Mouse (Mus musculus) forebrain, embryonic 12.5 days (tissue): ENCODE measurements at regions not wholly inside any gene's neighbourhood (a gene's known extent, or its start where the extent isn't known, plus 50 kb on each side); places are given as distances from the start of the nearest gene placed in this dataset.
A peak's percentile ranks its signal among the peaks of the same experiment; 100 is the strongest.

Experiments used
- ATAC-seq: fragments of 200-750 bp; cut with Nextera tagmentation; 2 replicates; pipeline ENCODE4 v1.8.0; 2017; ENCODE audit warnings: moderate TSS enrichment; ENCODE audit not compliant: low FRiP score
- H3K27ac ChIP-seq: fragments of 300-500 bp; sonication (generic); 2 replicates; pipeline ENCODE4 v1.5.1; 2016; ENCODE audit warnings: mild to moderate bottlenecking
- H3K27me3 ChIP-seq: fragments of 300-500 bp; sonication (generic); 2 replicates; pipeline ENCODE4 v1.6.1; 2016; ENCODE audit warnings: mild to moderate bottlenecking
- H3K36me3 ChIP-seq: fragments of 300-500 bp; sonication (generic); replicated peaks from 2 replicates; pipeline ENCODE4 v1.6.1; 2016; ENCODE audit warnings: mild to moderate bottlenecking
- H3K4me1 ChIP-seq: fragments of 300-500 bp; sonication (generic); 2 replicates; pipeline ENCODE4 v1.6.1; 2016
- H3K4me2 ChIP-seq: fragments of 300-500 bp; sonication (generic); 2 replicates; pipeline ENCODE4 v1.6.1; 2016; ENCODE audit warnings: mild to moderate bottlenecking, moderate library complexity
- H3K4me3 ChIP-seq: fragments of 300-500 bp; sonication (generic); replicated peaks from 2 replicates; pipeline ENCODE4 v1.5.1; 2016; ENCODE audit warnings: mild to moderate bottlenecking
- H3K9ac ChIP-seq: fragments of 300-500 bp; sonication (generic); 2 replicates; pipeline ENCODE4 v1.6.1; 2016; ENCODE audit warnings: mild to moderate bottlenecking
- H3K9me3 ChIP-seq: fragments of 300-500 bp; sonication (generic); 2 replicates; pipeline ENCODE4 v1.6.1; 2016
- WGBS: fragments of 180-500 bp; shearing (Covaris S2); methylation state at CpG from one replicate; pipeline ENCODE4 v1.1.7; 2016; 5-methylcytosine and 5-hydroxymethylcytosine counted together

GRCm38 (mm10) chr7:71873817-71874216 is 432.6 kb downstream of the Mctp2 start:
- WGBS: 83% methylated on average over 5 of the region's 5 CpGs
- no peaks in the 10 kb centered on the region for H3K9me3 ChIP-seq
- no peaks in the 10 kb centered on the region for H3K36me3 ChIP-seq
- no peak overlapping the region for H3K27ac ChIP-seq
- H3K4me1 ChIP-seq: no peaks in the 10 kb centered on the region
- no peak overlapping the region for H3K4me3 ChIP-seq
- H3K9ac ChIP-seq: no peak overlapping the region
- H3K27me3 ChIP-seq: no peaks in the 10 kb centered on the region
- ATAC-seq: no peak
- H3K4me2 ChIP-seq: no peak overlapping the region

GRCm38 (mm10) chr7:71872912-71873311 is 433.5 kb downstream of the Mctp2 start:
- Histone ChIP-seq H3K27ac (no peak overlapping the region), H3K27me3 (no peaks in the 10 kb centered on the region), H3K4me1 (no peaks in the 10 kb centered on the region), H3K4me3 (no peak overlapping the region), H3K4me2 (no peak overlapping the region), H3K9ac (no peak overlapping the region), H3K9me3 (no peaks in the 10 kb centered on the region), H3K36me3 (no peaks in the 10 kb centered on the region)
- 74% methylated on average over 6 of the region's 6 CpGs for WGBS
- no peak for ATAC-seq

GRCm38 (mm10) chr7:71867090-71867489 is 439.3 kb downstream of the Mctp2 start:
- H3K9ac ChIP-seq: no peak overlapping the region
- no peak overlapping the region for H3K4me2 ChIP-seq
- H3K27ac ChIP-seq: no peak overlapping the region
- H3K27me3 ChIP-seq: 0 out of 2 replicates have a peak, but pooled peaks cover 2% of the 10 kb centered on the region
- no peaks in the 10 kb centered on the region for H3K36me3 ChIP-seq
- 9% methylated on average over 3 of the region's 3 CpGs for WGBS
- no peaks in the 10 kb centered on the region for H3K9me3 ChIP-seq
- no peak overlapping the region for H3K4me3 ChIP-seq
- peak; percentile 41; the same call in 1 of the 2 replicates for ATAC-seq
- peaks cover 12% of the 10 kb centered on the region for H3K4me1 ChIP-seq

- Histone ChIP-seq H3K9ac (no peak overlapping the region), H3K4me3 (no peak overlapping the region), H3K27me3 (0 out of 2 replicates have a peak, but pooled peaks cover 2% of the 10 kb centered on the region), H3K9me3 (no peaks in the 10 kb centered on the region), H3K4me1 (peaks cover 12% of the 10 kb centered on the region), H3K27ac (peak overlapping the region; percentile 59), H3K36me3 (no peaks in the 10 kb centered on the region), H3K4me2 (peak overlapping the region; percentile 41)
- WGBS: 9% methylated on average over 15 of the region's 15 CpGs
- ATAC-seq: peak; percentile 52
Observed at GRCm38 (mm10) chr7:71865371-71866166, 440.8 kb downstream of the Mctp2 start.

- Histone ChIP-seq H3K9me3 (no peaks in the 10 kb centered on the region), H3K4me3 (no peak overlapping the region), H3K4me1 (no peaks in the 10 kb centered on the region), H3K27me3 (no peaks in the 10 kb centered on the region; the same call in 1 of the 2 replicates), H3K36me3 (no peaks in the 10 kb centered on the region), H3K27ac (no peak overlapping the region), H3K4me2 (no peak overlapping the region), H3K9ac (no peak overlapping the region)
- WGBS: 91% methylated on average over 3 of the region's 3 CpGs
- no peak for ATAC-seq
Observed at GRCm38 (mm10) chr7:71852864-71853263, 453.5 kb downstream of the Mctp2 start.

- H3K36me3 ChIP-seq: no peaks in the 10 kb centered on the region
- no peak overlapping the region for H3K4me3 ChIP-seq
- no peaks in the 10 kb centered on the region; the same call in 1 of the 2 replicates for H3K27me3 ChIP-seq
- H3K9ac ChIP-seq: no peak overlapping the region
- no peak for ATAC-seq
- H3K4me2 ChIP-seq: no peak overlapping the region
- 81% methylated on average over 6 of the region's 6 CpGs for WGBS
- no peak overlapping the region for H3K27ac ChIP-seq
- H3K9me3 ChIP-seq: no peaks in the 10 kb centered on the region
- H3K4me1 ChIP-seq: no peaks in the 10 kb centered on the region
Observed at GRCm38 (mm10) chr7:71849174-71849573, 457.2 kb downstream of the Mctp2 start.

DNA sequence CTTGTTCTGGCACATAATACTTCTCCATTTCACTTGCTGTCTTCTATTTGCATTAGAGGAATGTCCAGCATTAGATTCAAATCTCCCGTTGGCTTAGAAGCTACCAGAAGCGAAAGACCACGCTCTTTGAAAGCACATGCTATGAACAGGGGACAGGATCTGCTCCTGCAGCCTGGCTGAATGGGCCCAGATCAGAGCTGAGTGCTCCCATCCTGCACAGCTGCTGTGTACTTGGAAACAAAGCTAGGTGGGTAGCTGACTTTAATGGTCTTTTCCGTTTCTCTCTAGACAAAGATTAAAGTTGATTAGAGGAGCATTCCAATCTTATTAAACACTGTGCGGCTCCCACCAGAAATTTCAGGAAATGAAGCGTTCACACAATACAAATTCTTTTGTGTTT is 468.6 kb downstream of the Mctp2 start:
- WGBS: 70% methylated on average over 6 of the region's 6 CpGs
- Histone ChIP-seq H3K27ac (no peak overlapping the region), H3K36me3 (no peaks in the 10 kb centered on the region), H3K4me2 (no peak overlapping the region), H3K9me3 (no peaks in the 10 kb centered on the region), H3K4me1 (no peaks in the 10 kb centered on the region), H3K4me3 (no peak overlapping the region), H3K9ac (no peak overlapping the region), H3K27me3 (no peaks in the 10 kb centered on the region)
- no peak for ATAC-seq

DNA sequence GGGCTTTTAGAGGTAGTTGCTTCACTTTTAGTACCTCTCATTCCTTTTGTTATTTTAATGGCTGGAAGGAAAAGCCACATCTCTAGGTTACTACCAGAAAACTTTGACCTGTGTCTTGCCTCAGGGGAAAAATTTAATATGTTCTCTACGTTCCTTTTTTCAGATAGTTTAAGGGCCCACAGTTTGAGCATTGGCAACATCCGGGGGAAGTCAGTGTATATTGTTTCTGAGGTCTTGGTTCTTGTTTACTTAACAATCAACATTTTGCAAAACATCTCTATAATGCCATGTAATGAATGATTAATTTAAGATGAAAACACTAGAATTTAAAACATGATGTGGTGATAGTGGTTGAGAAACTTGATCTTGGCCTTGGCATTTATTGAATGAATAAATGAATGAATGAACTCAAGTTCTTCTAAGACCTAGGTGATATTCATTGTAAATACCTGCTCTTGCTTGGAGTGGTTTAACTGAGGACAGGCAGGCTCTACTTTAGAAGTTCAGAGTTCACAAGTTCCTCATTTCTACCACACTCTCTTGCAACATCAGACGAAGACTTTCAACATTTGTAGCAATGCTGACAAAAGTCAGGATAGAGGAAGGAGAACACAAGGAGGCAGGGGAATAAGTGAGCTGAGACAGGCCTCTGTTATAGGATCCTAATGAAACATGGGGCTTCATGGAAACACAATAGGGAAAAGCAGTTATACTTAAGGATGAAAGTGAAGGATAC is 474.4 kb downstream of the Mctp2 start:
- ATAC-seq: no peak
- Histone ChIP-seq H3K9ac (no peak overlapping the region), H3K4me2 (no peak overlapping the region), H3K27ac (no peak overlapping the region), H3K9me3 (no peaks in the 10 kb centered on the region), H3K4me3 (no peak overlapping the region), H3K4me1 (no peaks in the 10 kb centered on the region), H3K36me3 (no peaks in the 10 kb centered on the region), H3K27me3 (no peaks in the 10 kb centered on the region)
- WGBS: 90% methylated on average over 3 of the region's 3 CpGs

DNA sequence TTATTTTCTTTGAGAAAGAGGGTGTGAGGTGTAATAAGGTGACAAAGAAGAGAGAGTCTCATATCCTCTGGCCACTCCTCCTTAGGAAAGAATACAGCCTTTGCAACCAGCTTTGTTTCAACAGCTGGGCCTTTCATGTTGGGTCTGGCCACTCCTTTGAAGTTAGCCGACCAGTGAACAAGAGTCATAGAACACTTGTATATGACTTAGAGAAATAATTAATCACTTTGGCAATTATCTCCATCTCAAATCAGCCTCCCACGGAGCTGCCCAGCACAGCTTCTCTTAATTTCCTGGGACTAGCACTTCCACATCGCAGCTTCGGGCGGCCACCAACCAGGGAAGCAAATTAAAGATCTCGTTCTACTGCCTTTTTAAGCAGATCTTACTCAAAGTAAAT is 476.8 kb downstream of the Mctp2 start:
- WGBS: 48% methylated on average over 6 of the region's 6 CpGs
- ATAC-seq: no peak
- H3K4me3 ChIP-seq: no peak overlapping the region

DNA sequence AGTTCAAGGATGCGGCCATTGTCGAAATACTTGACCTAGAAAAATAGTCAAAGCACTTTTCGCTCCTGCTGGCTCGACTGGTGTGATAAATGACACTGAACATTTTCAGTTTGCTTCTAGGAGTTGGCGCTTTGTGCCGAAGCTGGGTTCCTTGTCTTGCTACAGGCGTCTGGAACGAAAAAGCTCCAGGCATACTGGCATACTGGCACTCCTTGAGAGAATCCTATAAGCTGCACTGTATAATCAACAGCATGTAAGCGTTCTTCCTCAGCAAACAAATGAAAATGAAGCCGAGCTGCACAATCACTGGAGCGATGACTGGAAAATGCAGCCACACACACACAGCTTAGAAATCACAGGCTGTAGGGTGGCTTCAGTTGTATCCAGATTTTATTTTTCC is 464.9 kb upstream of the Gm10295 start:
- Histone ChIP-seq H3K4me3 (no peak overlapping the region), H3K9me3 (no peaks in the 10 kb centered on the region), H3K4me1 (no peaks in the 10 kb centered on the region), H3K4me2 (no peak overlapping the region), H3K27ac (no peak overlapping the region), H3K36me3 (no peaks in the 10 kb centered on the region), H3K27me3 (no peaks in the 10 kb centered on the region), H3K9ac (no peak overlapping the region)
- no peak for ATAC-seq
- 88% methylated on average over 11 of the region's 11 CpGs for WGBS

More for the DNA sequence above, 476.8 kb downstream of the Mctp2 start:
- Histone ChIP-seq H3K27ac (no peak overlapping the region), H3K4me2 (no peak overlapping the region), H3K9me3 (no peaks in the 10 kb centered on the region), H3K36me3 (no peaks in the 10 kb centered on the region), H3K9ac (no peak overlapping the region), H3K4me1 (no peaks in the 10 kb centered on the region), H3K27me3 (no peaks in the 10 kb centered on the region)

- H3K9ac ChIP-seq: no peak overlapping the region
- H3K4me3 ChIP-seq: no peak overlapping the region
- WGBS: 44% methylated on average over 7 of the region's 7 CpGs
- H3K4me1 ChIP-seq: no peaks in the 10 kb centered on the region; the same call in 1 of the 2 replicates
- no peak for ATAC-seq
- no peaks in the 10 kb centered on the region for H3K9me3 ChIP-seq
- no peak overlapping the region for H3K27ac ChIP-seq
- H3K27me3 ChIP-seq: no peaks in the 10 kb centered on the region
- no peaks in the 10 kb centered on the region for H3K36me3 ChIP-seq
- no peak overlapping the region for H3K4me2 ChIP-seq
Observed at GRCm38 (mm10) chr7:71794201-71794600, 442.9 kb upstream of the Gm10295 start.

DNA sequence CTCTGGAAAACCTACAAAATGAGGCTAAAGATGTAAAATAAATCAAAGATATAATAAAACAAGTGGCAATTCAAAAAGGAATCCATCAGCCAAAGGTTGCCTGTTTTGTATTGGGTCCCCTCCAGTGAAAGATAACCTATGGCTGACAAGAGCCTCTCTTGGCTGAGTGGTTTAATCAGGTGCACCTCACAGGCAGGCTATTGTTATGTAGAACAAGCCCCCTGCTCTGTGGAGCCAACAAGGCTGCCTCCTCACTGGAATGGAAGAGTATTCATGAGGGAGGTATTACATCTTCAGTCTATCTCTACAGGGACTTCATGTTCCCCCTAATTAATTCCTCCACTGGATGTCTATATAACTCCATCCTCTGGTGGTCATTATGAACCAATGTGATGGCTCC is 437.1 kb upstream of the Gm10295 start:
- H3K27me3 ChIP-seq: no peaks in the 10 kb centered on the region
- H3K9me3 ChIP-seq: no peaks in the 10 kb centered on the region
- H3K9ac ChIP-seq: no peak overlapping the region
- no peaks in the 10 kb centered on the region for H3K36me3 ChIP-seq
- ATAC-seq: no peak
- H3K4me1 ChIP-seq: 0 out of 2 replicates have a peak, but pooled peaks cover 4% of the 10 kb centered on the region
- no peak overlapping the region for H3K27ac ChIP-seq
- no peak overlapping the region for H3K4me2 ChIP-seq
- H3K4me3 ChIP-seq: no peak overlapping the region

GRCm38 (mm10) chr7:71782496-71782895 is 431.2 kb upstream of the Gm10295 start:
- no peak overlapping the region for H3K4me2 ChIP-seq
- no peak overlapping the region for H3K27ac ChIP-seq
- H3K36me3 ChIP-seq: no peaks in the 10 kb centered on the region
- no peak overlapping the region for H3K9ac ChIP-seq
- H3K9me3 ChIP-seq: no peaks in the 10 kb centered on the region
- H3K27me3 ChIP-seq: no peaks in the 10 kb centered on the region
- H3K4me3 ChIP-seq: no peak overlapping the region
- no peaks in the 10 kb centered on the region for H3K4me1 ChIP-seq
- 89% methylated on average over 4 of the region's 4 CpGs for WGBS
- no peak for ATAC-seq
